Mouse (Mus musculus) urinary bladder, postnatal 10 days (tissue): ENCODE results near the gene Mgst1.
A peak's percentile ranks its signal among the peaks of the same experiment; 100 is the strongest.

Experiments used
- DNase-seq: peaks from one replicate; pipeline ENCODE4 v3.0.0; 2022; ENCODE audit warnings: low spot score

The Mgst1 gene

GRCm38 (mm10) chr6:138139930-138140329 lies at the start of gene Mgst1:
Mgst1 (plus strand) TSS chr6:138140316.
- DNase-seq, result no peak

GRCm38 (mm10) chr6:138092432-138092831 lies 47.7 kb upstream of the Mgst1 start:
- no peak for DNase-seq

- DNase-seq, result no peak
These were observed 45.1 kb upstream of the Mgst1 start for GRCm38 (mm10) chr6:138095060-138095459.

- DNase-seq, result no peak
These were observed 40.5 kb upstream of the Mgst1 start for GRCm38 (mm10) chr6:138099646-138100045.

- no peak for DNase-seq
These were observed 38.3 kb upstream of the Mgst1 start for GRCm38 (mm10) chr6:138101843-138102242.

- no peak for DNase-seq
These were observed 37.2 kb upstream of the Mgst1 start for GRCm38 (mm10) chr6:138102940-138103339.

GRCm38 (mm10) chr6:138104559-138104958 lies 35.6 kb upstream of the Mgst1 start:
- no peak for DNase-seq

- no peak for DNase-seq
These were observed 22.6 kb upstream of the Mgst1 start for GRCm38 (mm10) chr6:138117496-138117895.

GRCm38 (mm10) chr6:138128392-138129335 lies 11.5 kb upstream of the Mgst1 start:
- DNase-seq, result no peak

- no peak for DNase-seq
These were observed 9.6 kb upstream of the Mgst1 start for GRCm38 (mm10) chr6:138130541-138130940.

GRCm38 (mm10) chr6:138140336-138140735 lies 220 bp downstream of the Mgst1 start:
- peak; percentile 24 for DNase-seq

GRCm38 (mm10) chr6:138141111-138141592 lies 1.0 kb downstream of the Mgst1 start:
- DNase-seq, result no peak

GRCm38 (mm10) chr6:138142604-138143003 lies 2.5 kb downstream of the Mgst1 start:
- DNase-seq, result no peak

GRCm38 (mm10) chr6:138143450-138143849 lies 3.3 kb downstream of the Mgst1 start:
- no peak for DNase-seq

- DNase-seq, result peak; percentile 43
These were observed 13.0 kb downstream of the Mgst1 start for GRCm38 (mm10) chr6:138153111-138153510.

- DNase-seq, result no peak
These were observed 23.8 kb downstream of the Mgst1 start for GRCm38 (mm10) chr6:138163920-138164319.

GRCm38 (mm10) chr6:138171480-138172224 lies 31.5 kb downstream of the Mgst1 start:
- no peak for DNase-seq
